Mouse (Mus musculus) cerebellum, postnatal 10 days (tissue): ENCODE measurements at regions not wholly inside any gene's neighbourhood (a gene's known extent, or its start where the extent isn't known, plus 50 kb on each side); places are given as distances from the start of the nearest gene placed in this dataset.
A peak's percentile ranks its signal among the peaks of the same experiment; 100 is the strongest.

Experiments used
- DNase-seq, 2 experiments: peaks; one replicate each; pipeline ENCODE4 v3.0.0; 2021; ENCODE audit warnings: mixed read lengths in 2 of 2

DNA sequence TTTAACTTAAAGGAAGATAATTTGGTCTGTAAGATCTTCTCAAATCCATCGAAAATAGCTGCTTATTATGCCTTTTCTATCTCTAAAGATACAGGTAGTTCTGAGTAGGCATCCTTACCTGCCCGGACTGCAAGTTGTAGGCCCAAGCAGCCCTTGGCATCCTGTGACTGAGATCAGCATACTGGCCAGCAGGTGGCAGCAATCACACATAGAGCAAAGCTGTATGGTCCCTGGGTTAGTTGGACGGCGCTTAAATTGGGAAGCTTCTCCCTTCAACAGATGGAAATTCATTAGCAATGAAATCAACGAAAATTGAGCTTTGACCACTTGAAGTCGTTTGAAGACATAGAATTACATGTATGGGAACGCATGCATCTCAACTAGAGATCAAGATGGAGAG, 61.0 kb downstream of the Ccng2 start:
- DNase-seq: peak; percentile 88 to 90

DNA sequence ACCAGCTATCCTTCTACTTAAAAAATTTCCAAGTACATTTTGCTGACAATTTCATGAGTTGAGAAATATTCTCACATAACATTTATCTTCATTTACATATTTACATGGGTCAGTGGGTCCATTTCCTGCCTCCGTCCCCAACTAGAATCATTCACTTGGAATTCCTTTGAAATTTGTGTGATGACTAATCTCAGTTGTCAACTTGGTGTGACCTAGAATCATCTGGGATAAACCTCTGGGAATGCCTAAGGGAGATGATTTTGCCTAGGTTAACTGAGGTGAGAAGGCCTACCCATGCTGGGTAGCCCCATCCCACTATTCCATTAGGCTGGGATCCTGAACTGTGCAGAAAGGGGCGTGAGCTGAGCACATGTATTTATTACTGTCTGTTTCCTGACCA, 63.8 kb downstream of the Ccng2 start:
- no peak for DNase-seq

DNA sequence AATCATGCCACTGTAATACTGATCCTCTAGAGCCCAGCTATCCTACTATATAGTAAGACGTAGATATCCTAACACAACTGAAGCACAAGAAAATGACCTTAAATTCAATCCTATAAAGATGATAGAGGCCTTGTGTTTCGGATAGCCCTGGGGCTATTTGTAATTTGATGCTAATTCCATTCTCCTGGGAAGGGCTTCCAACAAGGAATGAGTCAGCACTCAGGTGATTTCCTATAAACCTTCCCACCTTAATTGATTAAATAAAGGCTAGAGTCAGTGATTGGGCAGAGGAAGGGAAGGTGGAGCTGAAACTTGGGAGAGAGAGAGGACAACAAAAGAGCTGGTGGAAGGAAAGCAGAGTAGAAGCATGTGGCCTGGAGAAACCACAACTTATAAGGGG, 86.0 kb downstream of the Ccng2 start:
- DNase-seq: no peak
